Mouse (Mus musculus) left cerebral cortex, postnatal 14 days (tissue): Measurements from ENCODE around the gene Taf4. TPM values are rescaled to one million over a fixed set of nuclear protein-coding genes. Genes with fewer than 3 reads are reported as not detected.

Experiments used
- DNase-seq, 2 experiments: peaks; one replicate each; pipeline ENCODE4 v3.0.0; 2021 to 2022; ENCODE audit warnings: low spot score in 2 of 2, mixed read lengths in 1 of 2
- intact Hi-C: fragments of 180-260 bp; cut with DNase I; formaldehyde crosslinking; loops from one replicate; pipeline ENCODE4 v1.15.1; 2025
- long read RNA-seq, 2 experiments: library from polyadenylated mRNA; stranded (forward); transcript quantifications; one replicate each; pipeline ENCODE4 v2.0.0; 2021
- total RNA-seq, 2 experiments: library from RNA; stranded (reverse); gene quantifications; 2 replicates each; pipeline ENCODE4 v1.2.3; 2021

Taf4 gene
- 10 to 100 TPM; 15.2 to 17.4 TPM for total RNA-seq
- long read RNA-seq, experiment 1, full-length matches to known transcripts = 6 of 19 reads
- long read RNA-seq, experiment 1, partial matches to known transcripts = 3 of 19 reads
- long read RNA-seq, experiment 1, other reads (novel, unspliced or antisense) = 10 of 19 reads
- long read RNA-seq, experiment 2, full-length matches to known transcripts = 6 of 20 reads
- long read RNA-seq, experiment 2, partial matches to known transcripts = 5 of 20 reads
- long read RNA-seq, experiment 2, other reads (novel, unspliced or antisense) = 9 of 20 reads

- intact Hi-C loops = loop anchor here (2.0 to 5.0 kb wide), 2 partner anchors 48 to 66 kb away; partner anchors contain the start of genes Lsm14b, Psma7 and Ss18l1
- peak; percentile 84 to 90 for DNase-seq
These were observed at the start of gene Taf4 for GRCm38 (mm10) chr2:179976628-179977343. Taf4 (minus strand) TSS chr2:179976646.

GRCm38 (mm10) chr2:180025861-180026200 lies 49.4 kb upstream of the Taf4 start:
- DNase-seq = no peak
- intact Hi-C loops = loop anchor here (1.0 to 2.0 kb wide), 3 partner anchors 16 to 109 kb away; partner anchors contain the start of genes Psma7, Ss18l1 and Taf4

GRCm38 (mm10) chr2:180025135-180025860 lies 48.9 kb upstream of the Taf4 start:
- intact Hi-C loops = loop anchor here (1.0 to 2.0 kb wide), 2 partner anchors 17 to 48 kb away; partner anchors contain the start of genes Psma7, Ss18l1 and Taf4
- peak; percentile 12 to 39 for DNase-seq

GRCm38 (mm10) chr2:180024401-180025098 lies 48.1 kb upstream of the Taf4 start, which contains the start of gene Lsm14b:
Lsm14b (plus strand) TSS chr2:180024987.
- intact Hi-C loops = loop anchor here (1.0 to 2.0 kb wide), 2 partner anchors 18 to 48 kb away; partner anchors contain the start of genes Psma7, Ss18l1 and Taf4

DNA sequence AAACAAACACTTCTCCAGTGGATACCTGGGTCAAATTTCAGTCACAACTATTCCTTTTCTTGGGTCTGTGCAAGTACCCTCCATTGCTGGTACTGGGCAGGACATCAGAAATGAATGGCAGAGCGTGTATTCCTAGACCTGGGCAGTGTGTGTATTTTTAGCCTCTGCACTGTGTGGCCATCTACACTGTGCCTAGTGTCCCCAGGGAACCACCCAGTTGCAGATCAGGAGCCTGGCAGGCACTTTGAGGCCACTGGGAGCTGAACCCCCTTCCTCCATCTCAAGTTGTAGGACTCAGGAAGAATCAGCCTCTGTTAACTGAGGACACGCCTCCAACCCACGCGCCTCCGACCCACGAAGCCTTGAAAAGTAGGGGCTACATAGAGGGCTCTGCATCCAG lies 46.3 kb upstream of the Taf4 start:
- no peak for DNase-seq
- intact Hi-C loops = no loop called here

More at GRCm38 (mm10) chr2:180024401-180025098, 48.1 kb upstream of the Taf4 start, which contains the start of gene Lsm14b:
- DNase-seq = peak; percentile 98 to 99

DNA sequence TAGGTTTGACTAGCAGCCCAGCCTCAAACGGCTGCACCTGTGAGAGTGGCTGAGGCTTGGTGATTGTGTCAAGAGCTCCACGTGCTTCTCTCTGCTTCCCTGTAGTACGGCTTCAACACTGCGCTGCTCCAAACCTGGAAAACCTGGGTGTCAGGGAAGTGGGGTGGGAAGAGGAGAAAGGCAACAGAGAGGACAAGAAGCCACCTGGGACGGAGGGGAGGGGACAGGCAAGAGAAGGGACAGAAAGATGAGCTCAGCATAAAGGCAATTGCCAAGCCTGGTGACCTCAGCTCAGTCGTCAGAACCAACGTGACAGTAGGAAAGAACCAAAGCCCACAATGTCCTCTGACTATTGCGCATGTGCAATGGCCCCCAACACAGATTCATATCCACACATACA lies 44.5 kb upstream of the Taf4 start:
- intact Hi-C loops = no loop called here
- DNase-seq = no peak

DNA sequence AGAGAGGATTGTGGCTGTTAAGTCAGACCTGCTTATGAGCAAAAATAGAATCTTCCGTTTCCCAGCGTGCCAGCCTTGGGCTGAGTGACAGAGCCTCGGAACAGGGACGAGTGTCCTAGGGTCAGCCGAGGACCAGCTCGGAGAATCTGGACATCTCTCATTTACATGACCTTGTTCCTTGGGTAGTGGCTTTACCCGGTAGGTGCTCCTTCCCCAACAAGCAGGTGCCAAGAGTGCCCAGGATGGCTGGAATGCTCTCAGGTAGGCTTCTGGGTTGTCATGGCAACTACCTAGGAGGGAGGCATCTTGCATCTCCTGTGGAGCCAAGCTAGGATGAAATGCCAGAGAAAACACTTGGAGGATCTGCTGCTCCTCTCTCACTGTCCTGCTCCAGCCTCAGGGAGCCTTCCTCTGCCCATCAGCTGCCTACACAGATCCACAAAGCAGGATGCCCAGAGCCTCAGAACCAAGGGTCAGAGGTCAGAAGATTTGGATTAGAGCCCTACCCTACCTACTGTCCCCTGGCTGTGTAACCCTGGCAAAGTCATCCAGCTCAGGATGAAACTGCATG lies 43.7 kb upstream of the Taf4 start:
- DNase-seq = peak in 1 of 2 experiments; percentile 52
- intact Hi-C loops = no loop called here

DNA sequence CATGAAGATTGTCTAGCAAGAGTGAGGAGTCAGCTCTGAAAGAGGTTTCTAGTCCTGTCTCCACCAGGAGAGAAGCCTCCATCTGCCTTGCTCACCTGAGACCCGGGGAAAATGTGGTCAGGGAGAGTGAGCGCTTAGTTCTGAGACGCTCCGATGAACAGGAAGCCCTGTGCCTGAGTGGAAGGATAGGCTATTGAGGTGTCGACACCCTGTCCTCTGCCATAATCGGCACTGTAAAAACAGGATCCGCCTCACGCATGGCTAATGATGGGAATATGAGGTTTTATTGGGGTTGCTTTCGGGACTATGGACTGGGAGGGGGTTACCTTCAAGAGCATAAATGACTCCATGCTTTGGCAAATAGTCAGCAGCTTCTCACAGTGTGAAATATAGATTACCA lies 42.1 kb upstream of the Taf4 start:
- intact Hi-C loops = no loop called here
- no peak for DNase-seq

- no peak for DNase-seq
- intact Hi-C loops = no loop called here
These were observed 41.2 kb upstream of the Taf4 start for GRCm38 (mm10) chr2:180017632-180018031.

- no peak for DNase-seq
- intact Hi-C loops = no loop called here
These were observed 37.2 kb upstream of the Taf4 start for GRCm38 (mm10) chr2:180013686-180014085.

DNA sequence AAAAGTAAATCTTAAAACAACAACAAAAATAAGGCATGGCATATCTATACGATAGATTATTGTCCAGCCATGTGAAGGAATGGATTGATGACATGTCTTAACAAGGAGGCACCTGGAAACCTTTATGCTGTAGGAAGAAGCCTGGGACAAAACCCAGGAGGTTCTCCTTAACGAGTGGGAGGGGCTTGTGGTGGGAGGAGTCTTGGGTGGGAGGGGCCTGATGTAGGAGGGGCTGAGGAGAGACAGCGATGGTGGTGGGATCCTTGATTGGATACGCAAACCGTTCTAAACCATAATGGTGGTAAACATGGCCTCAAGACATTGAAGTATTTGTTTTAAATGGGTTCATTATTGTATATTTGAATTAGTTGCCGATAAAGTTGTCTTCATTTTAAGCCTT lies 34.9 kb upstream of the Taf4 start:
- DNase-seq = no peak
- intact Hi-C loops = no loop called here

GRCm38 (mm10) chr2:180010686-180011085 lies 34.2 kb upstream of the Taf4 start:
- DNase-seq = no peak
- intact Hi-C loops = no loop called here

- intact Hi-C loops = no loop called here
These were observed 30.0 kb upstream of the Taf4 start for GRCm38 (mm10) chr2:180006352-180007017.

GRCm38 (mm10) chr2:180005656-180006351 lies 29.4 kb upstream of the Taf4 start:
- intact Hi-C loops = no loop called here
- DNase-seq = no peak

More at GRCm38 (mm10) chr2:180006352-180007017, 30.0 kb upstream of the Taf4 start:
- DNase-seq = no peak

DNA sequence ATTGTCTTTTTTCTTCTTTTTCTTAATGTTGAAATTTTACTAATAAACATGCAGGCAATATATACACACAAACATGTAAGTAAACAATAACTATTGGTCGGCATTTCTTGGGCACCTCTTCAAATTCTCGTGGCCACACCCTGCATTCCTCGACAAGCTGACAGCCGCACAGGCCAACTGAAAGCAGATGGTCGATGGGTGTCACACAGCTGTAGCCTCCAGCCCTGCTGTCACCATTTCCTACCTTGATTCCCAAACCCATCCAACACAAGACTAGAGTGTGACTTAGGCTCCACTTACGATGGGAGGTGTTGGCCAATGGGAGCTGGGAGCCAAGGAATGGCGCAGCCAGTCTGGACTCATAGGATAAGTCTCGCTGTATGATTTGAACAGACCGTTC lies 25.2 kb upstream of the Taf4 start:
- intact Hi-C loops = no loop called here
- DNase-seq = no peak

GRCm38 (mm10) chr2:179998431-179998830 lies 22.0 kb upstream of the Taf4 start:
- DNase-seq = no peak
- intact Hi-C loops = no loop called here

DNA sequence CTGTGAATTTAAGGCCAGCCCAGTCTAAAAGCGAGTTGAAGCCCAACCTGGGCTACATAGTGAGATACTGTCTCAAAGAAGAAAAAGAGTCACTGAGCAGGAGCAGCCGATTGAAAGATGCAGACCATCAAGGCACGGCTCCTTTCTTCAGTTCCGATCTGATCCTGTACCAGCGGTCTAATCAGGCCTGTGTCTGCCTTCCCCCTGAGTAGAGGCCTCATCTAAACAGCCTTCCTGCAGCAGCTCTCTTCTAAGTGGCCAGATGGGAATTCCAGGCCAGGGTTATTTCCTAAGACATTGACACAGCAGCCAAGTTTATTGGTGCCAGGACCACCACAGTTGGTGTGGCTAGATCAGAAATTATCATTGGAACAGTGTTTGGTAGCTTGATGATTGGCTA lies 16.6 kb upstream of the Taf4 start:
- DNase-seq = no peak

DNA sequence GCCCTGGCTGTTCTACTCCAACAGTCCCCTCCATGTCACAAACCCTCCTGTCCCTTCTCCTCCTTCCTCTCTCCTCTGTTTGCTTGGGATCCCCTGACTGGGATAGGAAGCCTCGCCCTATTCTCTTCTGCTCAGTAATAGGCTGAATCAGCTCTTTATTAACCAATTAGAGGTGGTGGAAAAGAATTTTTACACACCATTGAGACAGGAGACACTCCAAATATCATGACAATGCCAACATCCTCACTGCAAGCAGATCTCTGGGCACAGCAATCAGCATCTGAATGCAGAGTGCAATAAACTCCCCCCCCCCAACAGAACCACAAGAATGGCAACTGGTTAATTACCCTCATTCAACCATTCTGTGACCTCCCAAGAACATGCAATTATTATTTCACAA lies 12.7 kb upstream of the Taf4 start:
- DNase-seq = no peak

More for the DNA sequence above, 16.6 kb upstream of the Taf4 start:
- intact Hi-C loops = no loop called here

More for the DNA sequence above, 12.7 kb upstream of the Taf4 start:
- intact Hi-C loops = no loop called here
